15 mouse cellular contexts compared by ENCODE assay signal in genomic region chr11:102791682-102792445, GRCm38 (mm10). TPM values are rescaled to one million over a fixed set of nuclear protein-coding genes. Genes with fewer than 3 reads are reported as not detected.
DNase-seq lines count a peak whose midpoint lies in the region.
"Had no signal": no experiment of that assay in that cellular context is flagged by ENCODE, and none has a peak within 500 bp of the region (broad histone marks: within the 10 kb centered on the region; RNA-seq: fewer than 3 reads in every experiment).

No protein-coding gene starts in this region.

- H3K27me3 ChIP-seq in heart, embryonic 10.5 days (ENCODE audit: insufficient read depth, poor library complexity, severe bottlenecking) = no peaks in the 10 kb centered on the region
- H3K27me3 ChIP-seq: embryonic facial prominence, embryonic 15.5 days; forebrain, embryonic 15.5 days; liver, embryonic 13.5 days; stomach, embryonic 15.5 days had no signal

- H3K9me3 ChIP-seq in heart, embryonic 10.5 days = no peaks in the 10 kb centered on the region
- H3K9me3 ChIP-seq: embryonic facial prominence, embryonic 15.5 days; forebrain, embryonic 15.5 days; liver, embryonic 13.5 days; stomach, embryonic 15.5 days had no signal

- intact Hi-C loops in heart, postnatal 14 days (cut with DNase I) = no loop called here
- intact Hi-C loops in gastrocnemius, postnatal 14 days (cut with DNase I; ENCODE audit: low total_unique reads) = no loop called here

- no peak overlapping the region for H3K4me3 ChIP-seq in heart, embryonic 10.5 days
- H3K4me3 ChIP-seq: embryonic facial prominence, embryonic 15.5 days; forebrain, embryonic 15.5 days; liver, embryonic 13.5 days; stomach, embryonic 15.5 days had no signal

- no peak for DNase-seq in heart, embryonic 10.5 days (ENCODE audit: low spot score)
- DNase-seq in heart, postnatal 14 days = no peak
- DNase-seq in kidney, postnatal 10 days = peak; percentile 14
- no peak for DNase-seq in kidney, adult 9 months
- DNase-seq in gastrocnemius, postnatal 14 days = peak; percentile 23
- DNase-seq in skeletal muscle tissue, adult 2 months (ENCODE audit: low read depth, low spot score) = peak; percentile 83
- no peak for DNase-seq in spleen, adult 12 weeks (ENCODE audit: low spot score)
- DNase-seq: liver, embryonic 13.5 days; right cerebral cortex, postnatal 25 days; thymus, postnatal 36 days had no signal

- peak overlapping the region; percentile 84 for H3K27ac ChIP-seq in heart, embryonic 10.5 days
- H3K27ac ChIP-seq: embryonic facial prominence, embryonic 15.5 days; forebrain, embryonic 15.5 days; liver, embryonic 13.5 days; stomach, embryonic 15.5 days had no signal

- H3K4me1 ChIP-seq in heart, embryonic 10.5 days = peaks cover 44% of the 10 kb centered on the region
- H3K4me1 ChIP-seq: embryonic facial prominence, embryonic 15.5 days; forebrain, embryonic 15.5 days; liver, embryonic 13.5 days had no signal

- WGBS in heart, embryonic 10.5 days = 38% methylated on average over 14 of the region's 14 CpGs

- H3K36me3 ChIP-seq in heart, embryonic 10.5 days = 0 out of 2 replicates have a peak, but pooled peaks cover 9% of the 10 kb centered on the region
- H3K36me3 ChIP-seq: forebrain, embryonic 15.5 days; liver, embryonic 13.5 days; stomach, embryonic 15.5 days had no signal

RNA-seq across cellular contexts. Expression of gene Gjc1, which starts 27.6 kb away (rescaled TPM):
- polyA plus RNA-seq in heart, embryonic 10.5 days (2016; fragmentation: Nextera tagmentation; extraction: Ambion mirVana) = 57.0 and 81.1 TPM in 2 replicates
- total RNA-seq in heart, postnatal 14 days (2021) = 10 to 100 TPM; 37.7 to 42.6 TPM
- total RNA-seq in gastrocnemius, postnatal 14 days (2021) = 10 to 100 TPM; 15.2 to 17.9 TPM
- total RNA-seq: CH12.LX; common myeloid progenitor, adult 5-6 weeks had no signal

RNA-seq across cellular contexts. Expression of gene Adam11, which starts 30.6 kb away (rescaled TPM):
- 6.2 and 7.1 TPM in 2 replicates for polyA plus RNA-seq in heart, embryonic 10.5 days (2016; fragmentation: Nextera tagmentation; extraction: Ambion mirVana)
- total RNA-seq in heart, postnatal 14 days (2021) = 1 to 10 TPM; 4.0 to 4.4 TPM
- total RNA-seq in gastrocnemius, postnatal 14 days (2021) = 1 to 10 TPM in 1 of 2 experiments, under 1 TPM in 1; 0.84 to 1.4 TPM
- total RNA-seq: CH12.LX had no signal

RNA-seq across cellular contexts. Expression of gene Higd1b, which starts 43.8 kb away (rescaled TPM):
- not detected in 2 replicates for polyA plus RNA-seq in heart, embryonic 10.5 days (2016; fragmentation: Nextera tagmentation; extraction: Ambion mirVana)
- total RNA-seq in heart, postnatal 14 days (2021) = 10 to 100 TPM; 20.4 to 25.4 TPM
- total RNA-seq in gastrocnemius, postnatal 14 days (2021) = 1 to 10 TPM; 4.8 to 8.3 TPM
- total RNA-seq: CH12.LX; common myeloid progenitor, adult 5-6 weeks had no signal
- polyA plus RNA-seq: liver, embryonic 13.5 days had no signal

Comparison
In these comparisons a context has a peak if more than half of its experiments do, and no peak if none do; other contexts are left out.
1. DNase-seq: peak in kidney, postnatal 10 days (single experiment), gastrocnemius, postnatal 14 days (single experiment) and skeletal muscle tissue, adult 2 months (single experiment); none in heart, embryonic 10.5 days (single experiment), heart, postnatal 14 days (0 of 2), kidney, adult 9 months (single experiment) and spleen, adult 12 weeks (single experiment).